Mouse (Mus musculus) kidney, embryonic 16.5 days (tissue): ENCODE results near the gene Dok5. TPM values are rescaled to one million over a fixed set of nuclear protein-coding genes. Genes with fewer than 3 reads are reported as not detected.

Experiments
- ATAC-seq: fragments of 200-750 bp; cut with Nextera tagmentation; 2 replicates; pipeline ENCODE4 v1.8.0; 2017; ENCODE audit warnings: moderate TSS enrichment; ENCODE audit not compliant: low FRiP score, low TSS enrichment
- H3K27ac ChIP-seq: fragments of 300-500 bp; sonication (generic); 2 replicates; pipeline ENCODE4 v1.5.1; 2014; ENCODE audit warnings: low read length
- H3K27me3 ChIP-seq: fragments of 300-500 bp; sonication (generic); 2 replicates; pipeline ENCODE4 v1.6.1; 2014; ENCODE audit warnings: low read length, control low read depth, mixed read lengths; ENCODE audit not compliant: insufficient read depth
- H3K36me3 ChIP-seq: fragments of 300-500 bp; sonication (generic); 2 replicates; pipeline ENCODE4 v1.6.1; 2014; ENCODE audit warnings: low read length, control low read depth, mixed read lengths; ENCODE audit not compliant: insufficient read depth
- H3K4me1 ChIP-seq: fragments of 300-500 bp; sonication (generic); 2 replicates; pipeline ENCODE4 v1.6.1; 2014; ENCODE audit warnings: low read length, control low read depth, mixed read lengths; ENCODE audit not compliant: insufficient read depth
- H3K4me2 ChIP-seq: fragments of 300-500 bp; sonication (generic); replicated peaks from 2 replicates; pipeline ENCODE4 v1.6.1; 2014; ENCODE audit warnings: low read depth, low read length
- H3K4me3 ChIP-seq: fragments of 300-500 bp; sonication (generic); 2 replicates; pipeline ENCODE4 v1.5.1; 2014; ENCODE audit warnings: mild to moderate bottlenecking, low read length
- H3K9ac ChIP-seq: fragments of 300-500 bp; sonication (generic); replicated peaks from 2 replicates; pipeline ENCODE4 v1.6.1; 2014; ENCODE audit warnings: low read length
- H3K9me3 ChIP-seq: fragments of 300-500 bp; sonication (generic); 2 replicates; pipeline ENCODE4 v1.6.1; 2016; ENCODE audit warnings: low read length, control low read depth
- WGBS: fragments of 180-500 bp; shearing (Covaris S2); extraction: QIAGEN DNeasy Blood & Tissue Kit; methylation state at CpG from one replicate; pipeline ENCODE4 v1.1.7; 2014; 5-methylcytosine and 5-hydroxymethylcytosine counted together
- polyA plus RNA-seq: library from polyadenylated mRNA; unstranded; fragments of >200 nt; fragmentation: Nextera tagmentation; extraction: Ambion mirVana; gene quantifications from 2 replicates; pipeline ENCODE4 v1.2.1, GENCODE M21; 2015

Dok5 gene
- polyA plus RNA-seq, 1 experiment from 2014 or later = 1.7 TPM

DNA sequence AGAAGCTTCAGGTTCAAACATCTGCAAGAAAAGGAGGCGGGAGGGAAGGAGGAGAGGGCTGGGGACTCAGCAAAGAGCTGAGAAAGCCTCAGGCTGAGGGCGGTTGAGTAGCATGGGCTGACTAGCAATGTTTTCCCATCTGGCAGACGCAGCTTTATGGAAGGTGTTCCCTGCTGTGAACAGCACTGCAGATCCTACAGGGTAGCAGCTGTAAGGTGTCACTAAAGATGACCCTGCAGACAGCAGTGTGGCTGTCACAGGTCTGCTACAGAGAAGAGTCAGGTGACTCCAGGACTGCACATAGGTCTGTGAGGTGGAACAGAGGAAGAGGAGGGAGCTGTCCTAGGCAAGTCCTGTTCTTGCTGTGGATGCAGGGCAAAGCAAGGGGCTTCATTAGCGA is 11.2 kb upstream of the Dok5 start:
- H3K9ac ChIP-seq = no peak overlapping the region
- no peak for ATAC-seq
- no peaks in the 10 kb centered on the region for H3K9me3 ChIP-seq
- no peaks in the 10 kb centered on the region for H3K36me3 ChIP-seq
- no peak overlapping the region for H3K4me2 ChIP-seq
- H3K4me3 ChIP-seq = no peak overlapping the region
- H3K4me1 ChIP-seq = peaks cover 7% of the 10 kb centered on the region; the same call in 1 of the 2 replicates
- no peak overlapping the region for H3K27ac ChIP-seq
- H3K27me3 ChIP-seq = no peaks in the 10 kb centered on the region
- WGBS = 45% methylated on average over 4 of the region's 4 CpGs

DNA sequence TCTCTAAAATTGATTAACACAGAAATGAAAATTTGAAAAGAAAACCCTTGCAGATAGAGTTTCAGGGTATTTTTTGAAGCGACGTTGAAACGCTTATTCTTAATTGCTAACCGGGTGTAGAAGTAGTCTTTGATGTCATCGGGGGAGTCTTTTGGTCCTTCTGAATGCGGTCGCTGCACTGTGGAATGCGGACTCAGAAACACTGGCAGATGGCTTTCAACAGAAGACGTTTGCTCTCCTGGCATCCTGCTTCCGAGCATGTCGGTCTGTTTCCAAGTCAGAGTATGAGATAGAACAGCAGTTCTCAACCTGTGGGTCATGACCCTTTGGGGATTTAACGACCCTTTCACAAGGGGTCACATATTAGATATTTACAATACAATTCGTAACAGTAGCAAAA is 7.5 kb upstream of the Dok5 start:
- H3K36me3 ChIP-seq = no peaks in the 10 kb centered on the region
- H3K27ac ChIP-seq = no peak overlapping the region
- peaks cover 7% of the 10 kb centered on the region; the same call in 1 of the 2 replicates for H3K4me1 ChIP-seq
- H3K9me3 ChIP-seq = no peaks in the 10 kb centered on the region
- WGBS = 26% methylated on average over 13 of the region's 13 CpGs
- H3K27me3 ChIP-seq = no peaks in the 10 kb centered on the region
- H3K4me3 ChIP-seq = no peak overlapping the region
- no peak overlapping the region for H3K9ac ChIP-seq
- no peak overlapping the region; the same call in 1 of the 2 replicates for H3K4me2 ChIP-seq
- ATAC-seq = no peak

DNA sequence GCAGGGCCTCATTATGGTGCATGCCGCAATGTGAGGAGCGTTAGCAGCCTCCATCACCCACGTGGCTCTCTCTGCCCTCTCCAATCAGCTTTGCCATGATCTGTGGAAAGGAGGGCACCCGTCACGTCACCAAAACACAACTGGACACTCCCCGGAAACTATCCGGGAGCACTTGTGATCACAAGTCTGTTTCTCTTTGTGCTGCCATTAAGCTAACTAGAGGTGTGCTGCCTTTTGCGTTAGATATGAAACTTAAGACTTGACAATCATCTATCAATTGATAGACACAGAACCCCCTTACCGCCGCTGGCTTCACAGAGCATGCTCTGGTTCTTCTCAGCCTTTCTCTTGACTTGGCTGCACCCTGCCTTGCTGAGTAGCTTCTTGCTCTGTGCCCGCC is 6.9 kb upstream of the Dok5 start:
- Histone ChIP-seq H3K4me1 (peaks cover 7% of the 10 kb centered on the region; the same call in 1 of the 2 replicates), H3K27ac (no peak overlapping the region), H3K9me3 (no peaks in the 10 kb centered on the region), H3K4me3 (no peak overlapping the region), H3K36me3 (no peaks in the 10 kb centered on the region), H3K9ac (no peak overlapping the region), H3K27me3 (no peaks in the 10 kb centered on the region), H3K4me2 (no peak overlapping the region; the same call in 1 of the 2 replicates)
- 54% methylated on average over 11 of the region's 11 CpGs for WGBS
- ATAC-seq = no peak

DNA sequence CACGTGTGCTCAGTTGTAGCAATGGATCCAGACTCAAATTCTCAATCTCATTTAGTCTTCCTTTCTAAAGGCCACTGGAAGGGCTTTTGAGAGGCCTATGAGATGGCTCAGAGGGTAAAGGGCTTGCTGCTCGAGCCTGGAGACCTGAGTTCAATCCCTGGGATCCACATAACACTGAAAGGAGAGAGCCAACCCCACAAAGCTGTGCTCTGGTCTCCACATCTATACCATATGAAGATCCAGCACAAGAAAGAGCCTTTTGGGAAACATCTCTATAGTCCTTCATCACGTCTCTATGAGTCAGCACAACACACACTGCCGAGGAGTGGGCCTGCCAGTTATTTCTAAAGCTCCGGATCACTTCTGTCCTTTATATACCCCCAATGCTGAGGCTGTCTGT is 5.8 kb upstream of the Dok5 start:
- H3K4me1 ChIP-seq = peaks cover 7% of the 10 kb centered on the region; the same call in 1 of the 2 replicates
- no peak overlapping the region for H3K9ac ChIP-seq
- H3K27me3 ChIP-seq = peaks cover 2% of the 10 kb centered on the region; the same call in 1 of the 2 replicates
- H3K4me3 ChIP-seq = no peak overlapping the region
- H3K9me3 ChIP-seq = no peaks in the 10 kb centered on the region
- no peaks in the 10 kb centered on the region for H3K36me3 ChIP-seq
- no peak overlapping the region for H3K27ac ChIP-seq
- no peak overlapping the region for H3K4me2 ChIP-seq
- no peak for ATAC-seq
- 85% methylated on average over 5 of the region's 5 CpGs for WGBS

DNA sequence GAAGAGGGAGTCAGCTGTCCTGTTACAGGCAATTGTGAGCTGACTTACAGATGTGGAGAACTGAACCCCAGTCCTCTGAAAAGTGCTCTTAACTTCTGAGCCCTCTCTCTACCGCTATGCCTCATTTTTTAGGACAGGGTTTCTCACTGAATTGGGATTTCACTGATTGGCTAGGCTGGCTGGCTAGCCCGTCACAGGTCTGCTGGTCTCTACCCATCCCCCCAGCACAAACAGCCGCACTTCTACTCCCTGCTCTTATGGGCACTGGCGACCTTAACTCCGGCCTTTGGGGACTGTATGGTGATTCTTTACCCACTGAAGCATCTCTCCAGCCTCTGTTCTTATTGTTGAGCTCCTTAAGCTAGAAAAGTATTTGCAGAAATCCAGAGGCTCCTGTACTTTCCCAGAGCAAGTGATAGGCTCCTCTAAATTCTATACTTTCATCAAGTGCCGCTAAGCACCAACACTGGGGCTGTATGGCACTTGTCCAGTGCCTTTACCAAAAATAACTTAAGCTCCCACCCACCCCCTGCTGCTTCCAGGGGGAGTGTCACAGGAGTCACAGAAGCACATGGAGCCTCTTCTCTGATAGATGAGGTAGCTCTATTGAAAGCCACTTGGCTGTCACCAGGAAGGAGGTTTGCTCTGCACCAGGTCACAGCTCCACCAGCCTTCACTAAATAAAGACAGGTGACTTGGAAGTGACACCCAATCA is 4.5 kb upstream of the Dok5 start:
- H3K4me2 ChIP-seq = no peak overlapping the region
- ATAC-seq = no peak
- 49% methylated on average over 6 of the region's 6 CpGs for WGBS
- H3K4me1 ChIP-seq = peaks cover 14% of the 10 kb centered on the region
- peaks cover 10% of the 10 kb centered on the region for H3K27me3 ChIP-seq
- no peaks in the 10 kb centered on the region for H3K9me3 ChIP-seq
- H3K4me3 ChIP-seq = no peak overlapping the region
- H3K36me3 ChIP-seq = no peaks in the 10 kb centered on the region
- no peak overlapping the region for H3K9ac ChIP-seq
- H3K27ac ChIP-seq = no peak overlapping the region

DNA sequence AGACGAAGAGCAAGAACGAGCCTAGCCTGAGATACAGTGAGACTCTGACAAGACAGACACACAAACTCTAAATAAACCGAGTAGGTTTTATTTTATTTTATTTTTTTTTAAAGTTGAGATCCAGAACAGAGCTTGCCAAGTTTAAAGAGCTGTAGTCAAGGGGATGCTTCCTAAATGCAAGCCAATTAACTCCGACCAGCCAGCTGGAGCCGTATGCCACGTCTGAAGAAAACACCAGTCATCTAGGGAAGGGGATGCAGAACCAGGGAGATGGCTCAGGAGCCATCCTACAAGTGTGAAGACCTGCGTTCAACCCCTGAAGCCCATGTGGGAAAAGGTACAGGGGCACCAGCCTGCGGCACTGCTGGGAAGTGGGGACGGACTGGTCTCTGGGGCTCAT is 2.7 kb upstream of the Dok5 start:
- H3K4me1 ChIP-seq = peaks cover 18% of the 10 kb centered on the region
- no peaks in the 10 kb centered on the region for H3K9me3 ChIP-seq
- no peak overlapping the region for H3K9ac ChIP-seq
- H3K27me3 ChIP-seq = peaks cover 19% of the 10 kb centered on the region
- 86% methylated on average over 9 of the region's 9 CpGs for WGBS
- H3K4me3 ChIP-seq = no peak overlapping the region
- no peak for ATAC-seq
- H3K36me3 ChIP-seq = no peaks in the 10 kb centered on the region
- no peak overlapping the region for H3K4me2 ChIP-seq
- no peak overlapping the region for H3K27ac ChIP-seq

DNA sequence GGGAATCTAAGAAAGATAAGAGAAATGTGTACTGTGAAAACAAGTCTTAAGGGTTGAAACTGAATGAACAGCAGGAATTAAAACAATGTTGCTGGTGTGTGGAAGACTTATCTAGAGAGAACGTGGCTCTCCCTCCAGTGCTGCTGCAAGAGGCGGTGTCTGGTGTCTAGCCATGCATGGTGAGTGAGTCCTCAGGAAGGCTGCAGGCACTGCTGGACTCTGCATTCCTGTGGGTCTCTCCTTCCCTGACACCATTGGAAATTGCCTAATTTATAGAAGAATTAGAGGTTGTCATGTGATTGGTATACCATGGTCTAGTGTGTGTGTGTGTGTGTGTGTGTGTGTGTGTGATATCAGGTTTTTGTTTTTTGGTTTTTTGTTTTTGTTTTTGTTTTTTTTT is 1.9 kb upstream of the Dok5 start:
- H3K9me3 ChIP-seq = no peaks in the 10 kb centered on the region
- no peak overlapping the region for H3K27ac ChIP-seq
- H3K4me1 ChIP-seq = peaks cover 12% of the 10 kb centered on the region
- H3K27me3 ChIP-seq = peaks cover 21% of the 10 kb centered on the region
- H3K36me3 ChIP-seq = no peaks in the 10 kb centered on the region
- WGBS = 38% methylated on average over 2 of the region's 2 CpGs
- H3K4me2 ChIP-seq = no peak overlapping the region
- ATAC-seq = no peak
- no peak overlapping the region for H3K9ac ChIP-seq
- no peak overlapping the region for H3K4me3 ChIP-seq

DNA sequence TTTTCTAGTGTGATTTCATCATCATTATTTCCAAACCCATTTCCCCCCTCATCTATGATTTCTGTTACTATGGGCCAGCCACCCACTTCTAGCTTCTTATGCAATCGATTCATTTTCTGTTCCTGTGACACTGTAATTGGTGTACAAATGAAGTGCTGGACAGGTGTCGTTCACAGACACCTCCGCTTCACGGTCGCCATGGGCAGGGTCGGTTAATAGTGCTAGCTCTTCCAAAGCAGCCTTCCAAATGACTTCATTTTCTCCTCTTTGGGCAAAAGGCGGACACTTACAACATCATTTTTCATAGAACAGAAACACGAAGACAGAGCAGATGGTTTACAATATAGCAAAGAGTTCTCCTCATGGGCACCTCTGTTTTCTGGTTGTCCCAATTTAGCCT is 1.5 kb upstream of the Dok5 start:
- Histone ChIP-seq H3K4me3 (no peak overlapping the region), H3K27ac (no peak overlapping the region), H3K27me3 (peaks cover 21% of the 10 kb centered on the region), H3K9ac (no peak overlapping the region), H3K4me1 (peaks cover 11% of the 10 kb centered on the region; the same call in 1 of the 2 replicates), H3K9me3 (no peaks in the 10 kb centered on the region), H3K4me2 (no peak overlapping the region), H3K36me3 (no peaks in the 10 kb centered on the region)
- WGBS = 92% methylated on average over 8 of the region's 8 CpGs
- no peak for ATAC-seq

DNA sequence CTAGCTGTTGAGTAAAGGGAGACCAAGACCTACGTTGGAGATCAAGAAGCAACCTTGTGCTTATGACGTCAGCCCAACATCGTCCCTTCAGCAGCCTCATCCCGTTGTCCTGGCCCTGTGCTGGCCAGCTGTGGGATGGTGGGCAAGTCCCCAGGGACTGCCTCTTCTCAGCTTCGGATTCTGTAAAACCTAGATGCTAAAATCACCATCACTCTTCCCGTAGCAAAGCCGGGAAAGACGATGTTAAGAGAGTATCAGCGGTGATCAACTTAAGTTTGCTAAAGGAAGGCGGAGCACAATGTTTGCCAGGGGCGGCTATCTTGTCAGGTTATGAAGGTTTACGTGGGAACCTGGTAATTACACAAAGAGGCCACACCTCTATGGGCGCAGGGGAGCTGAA is 826 bp upstream of the Dok5 start:
- peaks cover 21% of the 10 kb centered on the region for H3K27me3 ChIP-seq
- H3K4me2 ChIP-seq = 0 out of 2 replicates have a peak overlapping the region, but pooled peaks have one; percentile 87
- 0 out of 2 replicates have a peak, but pooled peaks have one; percentile 6 for ATAC-seq
- no peak overlapping the region for H3K9ac ChIP-seq
- H3K4me3 ChIP-seq = no peak overlapping the region
- WGBS = 58% methylated on average over 13 of the region's 13 CpGs
- peaks cover 11% of the 10 kb centered on the region; the same call in 1 of the 2 replicates for H3K4me1 ChIP-seq
- H3K9me3 ChIP-seq = no peaks in the 10 kb centered on the region
- H3K27ac ChIP-seq = no peak overlapping the region
- no peaks in the 10 kb centered on the region for H3K36me3 ChIP-seq

DNA sequence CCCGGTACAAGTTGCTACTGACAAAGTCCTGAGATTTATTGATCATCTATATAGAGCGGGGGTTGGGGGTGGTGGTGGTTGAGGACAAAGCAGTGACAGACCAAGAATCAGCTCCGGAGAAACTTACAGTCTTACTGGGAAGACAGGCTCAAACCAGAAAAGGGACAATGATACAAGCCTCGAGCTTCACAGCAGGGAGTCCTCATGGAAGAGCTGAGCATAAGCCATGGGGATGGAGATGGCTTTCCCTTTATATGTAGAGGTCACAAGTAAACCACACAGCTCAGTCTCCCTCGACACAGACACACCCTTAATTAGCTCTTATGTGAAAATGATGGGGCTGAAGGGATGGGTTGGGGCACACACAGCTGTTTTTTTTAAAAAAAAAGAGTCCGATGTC is 402 bp upstream of the Dok5 start:
- Histone ChIP-seq H3K27ac (no peak overlapping the region), H3K4me3 (peak overlapping the region; percentile 61), H3K4me1 (peaks cover 11% of the 10 kb centered on the region; the same call in 1 of the 2 replicates), H3K9ac (peak overlapping the region; percentile 51), H3K36me3 (no peaks in the 10 kb centered on the region), H3K27me3 (peaks cover 21% of the 10 kb centered on the region), H3K9me3 (no peaks in the 10 kb centered on the region), H3K4me2 (peak overlapping the region; percentile 87)
- ATAC-seq = peak; percentile 58
- 11% methylated on average over 6 of the region's 6 CpGs for WGBS
